Mouse (Mus musculus): ENCODE results near the gene Gm21560.
"Not testable (repeated sequence)": the region's sequence is repeated elsewhere in the genome, so short reads cannot be mapped to it uniquely, and the experiment has no call there.

The Gm21560 gene

DNA sequence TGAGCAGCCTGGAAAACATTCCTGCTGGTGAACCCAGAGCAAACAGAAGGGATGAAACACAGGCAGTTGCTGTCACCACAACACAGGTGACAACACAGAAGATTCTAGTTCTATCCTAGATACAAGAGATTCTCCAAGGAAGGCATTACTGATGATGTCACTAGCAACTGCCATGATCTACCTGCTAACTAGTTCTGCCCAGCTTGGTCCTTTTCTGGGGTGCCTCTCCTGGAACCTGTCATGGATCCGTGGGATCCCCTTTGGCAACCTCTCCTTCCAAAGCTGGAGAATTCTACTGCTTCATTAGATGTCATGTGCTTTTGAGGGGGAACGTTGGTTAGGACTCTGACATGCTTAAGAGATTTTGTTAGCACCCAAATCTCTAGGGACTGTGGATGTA, at the start of gene Gm21560:
Gm21560 (minus strand) TSS at position 101 of the 400 bp plus-strand sequence.
- not testable (repeated sequence) for DNase-seq (ENCODE audit: low read depth, low spot score)

DNA sequence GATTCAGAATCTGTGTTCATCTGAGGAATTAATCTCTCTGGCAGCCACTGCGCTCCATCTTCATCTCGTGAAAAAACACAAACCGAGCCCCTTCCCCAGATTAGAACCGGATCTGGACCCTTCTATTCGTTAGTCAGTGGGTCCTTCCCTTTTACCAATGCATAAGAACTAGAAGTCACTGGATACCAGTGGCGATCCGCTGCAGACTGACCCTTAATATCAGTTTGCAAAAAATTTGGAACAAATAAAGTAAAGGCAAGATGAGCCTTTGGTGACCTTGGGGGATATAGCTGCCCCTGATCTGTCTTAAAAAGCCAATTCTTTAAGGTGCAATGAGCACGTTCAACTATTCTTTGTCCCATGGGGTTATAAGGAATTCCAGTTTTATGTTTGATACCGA, 55.6 kb downstream of the Gm21560 start:
- DNase-seq (ENCODE audit: low read depth, low spot score): not testable (repeated sequence)

DNA sequence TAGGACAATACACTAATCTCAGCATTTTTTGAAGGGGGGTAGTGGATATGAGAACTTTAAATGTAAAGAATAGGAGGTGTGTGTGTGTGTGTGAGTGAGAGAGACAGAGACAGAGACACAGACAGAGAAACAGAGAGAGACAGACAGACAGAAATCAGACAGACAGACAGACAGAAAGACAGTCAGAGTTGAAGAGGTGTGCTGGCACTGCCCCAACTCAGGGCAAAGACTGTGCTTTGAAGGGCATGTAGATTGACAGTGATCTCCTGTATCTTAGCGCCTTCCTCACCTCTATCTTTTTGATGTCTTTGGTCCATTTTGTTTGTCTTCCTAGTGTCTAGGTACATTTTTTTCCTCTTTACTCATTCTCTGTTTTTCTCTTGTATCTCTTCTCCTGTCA, 58.0 kb downstream of the Gm21560 start:
- not testable (repeated sequence) for DNase-seq (ENCODE audit: low read depth, low spot score)

Measured in c-Kit-negative CD71-positive TER-119-positive erythroid progenitor cells, embryonic 14.5 days (primary cell).